Mouse (Mus musculus): ENCODE results near the gene Unc13d. TPM values are rescaled to one million over a fixed set of nuclear protein-coding genes. Genes with fewer than 3 reads are reported as not detected.

Gene Unc13d
- 100 to 1,000 TPM; 140 to 162 TPM for polyA plus RNA-seq (2017; shearing (Covaris generic))

GRCm38 (mm10) chr11:116077446-116078204 is at the start of gene Unc13d:
Gene Unc13d, minus strand, starts transcription at chr11:116077961.

GRCm38 (mm10) chr11:116086258-116087193 is 8.8 kb upstream of the Unc13d start, which contains the start of gene Wbp2:
Gene Wbp2, minus strand, starts transcription at chr11:116086995.

GRCm38 (mm10) chr11:116030088-116030897 is 47.5 kb downstream of the Unc13d start, which contains the start of gene Unk:
Gene Unk, plus strand, starts transcription at chr11:116030322.

GRCm38 (mm10) chr11:116027756-116028155 is 50.0 kb downstream of the Unc13d start, which contains the start of gene H3f3b:
Gene H3f3b, minus strand, starts transcription at chr11:116027962.

GRCm38 (mm10) chr11:116012262-116012947 is 65.4 kb downstream of the Unc13d start, which contains the start of gene Galk1:
Gene Galk1, minus strand, starts transcription at chr11:116012719.

Other genes starting within 250 kb of the Unc13d start
- gene Myo15b, start 219.6 kb downstream of the Unc13d start, polyA plus RNA-seq (2017; shearing (Covaris generic)): 1 to 10 TPM in 1 of 2 experiments, under 1 TPM in 1; 0.55 to 7.5 TPM
- gene Smim5, start 178.0 kb downstream of the Unc13d start, polyA plus RNA-seq (2017; shearing (Covaris generic)): 1 to 10 TPM in 1 of 2 experiments, under 1 TPM in 1; 0.68 to 1.2 TPM
- gene Smim6, start 165.9 kb downstream of the Unc13d start, polyA plus RNA-seq (2017; shearing (Covaris generic)): 1 to 10 TPM; 1.7 to 2.2 TPM
- gene Sap30bp, start 144.7 kb downstream of the Unc13d start, polyA plus RNA-seq (2017; shearing (Covaris generic)): 10 to 100 TPM; 35.4 to 35.8 TPM
- 10 to 100 TPM; 18.1 to 21.6 TPM for gene Recql5, start 144.5 kb downstream of the Unc13d start, polyA plus RNA-seq (2017; shearing (Covaris generic))
- under 1 TPM; 0.23 to 0.36 TPM for gene Itgb4, start 103.3 kb downstream of the Unc13d start, polyA plus RNA-seq (2017; shearing (Covaris generic))
- gene Galk1, start 65.2 kb downstream of the Unc13d start, polyA plus RNA-seq (2017; shearing (Covaris generic)): 10 to 100 TPM; 26.3 to 33.0 TPM
- 1,000 to 10,000 TPM; 1,305 to 1,440 TPM for gene H3f3b, start 50.0 kb downstream of the Unc13d start, polyA plus RNA-seq (2017; shearing (Covaris generic))
- gene Unk, start 47.6 kb downstream of the Unc13d start, polyA plus RNA-seq (2017; shearing (Covaris generic)): 10 to 100 TPM; 38.7 to 59.1 TPM
- 100 to 1,000 TPM; 179 to 187 TPM for gene Wbp2, start 9.0 kb upstream of the Unc13d start, polyA plus RNA-seq (2017; shearing (Covaris generic))
- gene Trim47, start 49.2 kb upstream of the Unc13d start, polyA plus RNA-seq (2017; shearing (Covaris generic)): under 1 TPM in 1 of 2 experiments, not detected in 1; 0.89 TPM
- gene Trim65, start 53.2 kb upstream of the Unc13d start, polyA plus RNA-seq (2017; shearing (Covaris generic)): 10 to 100 TPM; 18.8 to 28.5 TPM
- gene Mrpl38, start 60.9 kb upstream of the Unc13d start, polyA plus RNA-seq (2017; shearing (Covaris generic)): 10 to 100 TPM; 73.7 to 79.0 TPM
- gene Fbf1, start 90.2 kb upstream of the Unc13d start, polyA plus RNA-seq (2017; shearing (Covaris generic)): 10 to 100 TPM; 11.2 to 13.4 TPM
- 10 to 100 TPM; 54.7 to 68.8 TPM for gene Ten1, start 120.9 kb upstream of the Unc13d start, polyA plus RNA-seq (2017; shearing (Covaris generic))
- gene Acox1, start 121.1 kb upstream of the Unc13d start, polyA plus RNA-seq (2017; shearing (Covaris generic)): 10 to 100 TPM; 19.8 to 23.4 TPM
- gene Evpl, start 160.1 kb upstream of the Unc13d start, polyA plus RNA-seq (2017; shearing (Covaris generic)): 1 to 10 TPM in 1 of 2 experiments, not detected in 1; 1.4 TPM
- 10 to 100 TPM; 69.6 to 79.1 TPM for gene Srp68, start 196.3 kb upstream of the Unc13d start, polyA plus RNA-seq (2017; shearing (Covaris generic))
- not detected for gene Galr2, start 203.0 kb upstream of the Unc13d start, polyA plus RNA-seq (2017; shearing (Covaris generic))
- 10 to 100 TPM; 67.5 to 84.3 TPM for gene Exoc7, start 229.3 kb upstream of the Unc13d start, polyA plus RNA-seq (2017; shearing (Covaris generic))